Mouse (Mus musculus): ENCODE data around the gene Dbx2.

The Dbx2 gene

GRCm38 (mm10) chr15:95655860-95656259, at the start of gene Dbx2:
Gene Dbx2, minus strand, starts transcription at chr15:95655960.
- no peak for DNase-seq (ENCODE audit: low read depth)

DNA sequence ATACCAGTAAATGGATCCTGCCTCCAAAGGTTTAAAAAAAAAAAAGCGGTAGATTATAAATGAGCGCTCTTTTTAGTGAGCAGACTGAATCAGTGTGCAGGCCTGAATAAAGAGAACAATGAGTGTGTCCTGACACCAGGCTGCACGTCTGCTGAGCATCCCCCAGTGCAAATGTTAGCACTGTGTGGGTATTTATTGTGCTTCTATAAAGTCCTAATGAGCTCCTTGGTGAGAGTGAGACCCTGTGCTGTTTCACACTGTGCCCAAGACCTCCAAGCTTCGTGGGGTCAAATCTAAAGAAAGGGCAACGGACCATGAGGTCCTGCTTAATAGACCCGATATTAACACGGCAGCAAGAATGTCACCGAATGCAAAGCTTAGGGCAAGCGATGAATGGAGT, 46.4 kb upstream of the Dbx2 start:
- DNase-seq (ENCODE audit: low read depth), result no peak

GRCm38 (mm10) chr15:95701573-95701972, 45.8 kb upstream of the Dbx2 start:
- DNase-seq (ENCODE audit: low read depth), result no peak

- no peak for DNase-seq (ENCODE audit: low read depth)
These were observed 43.6 kb upstream of the Dbx2 start for GRCm38 (mm10) chr15:95699371-95699770.

- DNase-seq (ENCODE audit: low read depth), result no peak
These were observed 38.0 kb upstream of the Dbx2 start for GRCm38 (mm10) chr15:95693759-95694158.

- DNase-seq (ENCODE audit: low read depth), result no peak
These were observed 35.8 kb upstream of the Dbx2 start for GRCm38 (mm10) chr15:95691594-95691993.

DNA sequence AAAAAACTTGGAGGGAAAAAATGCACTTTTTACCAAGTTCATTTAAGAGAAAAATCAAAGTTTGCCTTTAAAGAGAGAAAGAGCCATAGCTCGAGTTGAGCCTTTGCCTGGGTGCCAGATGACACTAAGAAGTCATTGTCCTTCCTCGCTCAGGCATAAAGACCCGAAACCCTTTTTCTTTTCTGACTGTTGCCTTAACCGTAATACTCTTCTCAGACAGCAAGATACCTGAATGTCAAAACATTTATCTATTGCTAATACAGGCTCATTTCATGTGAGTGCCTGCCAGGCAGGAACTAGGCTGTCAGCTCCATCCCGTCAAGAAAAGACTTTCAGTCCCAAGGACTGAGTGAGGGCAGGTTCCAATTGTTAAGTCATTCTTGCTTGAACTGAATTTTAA, 35.4 kb upstream of the Dbx2 start:
- DNase-seq (ENCODE audit: low read depth), result no peak

DNA sequence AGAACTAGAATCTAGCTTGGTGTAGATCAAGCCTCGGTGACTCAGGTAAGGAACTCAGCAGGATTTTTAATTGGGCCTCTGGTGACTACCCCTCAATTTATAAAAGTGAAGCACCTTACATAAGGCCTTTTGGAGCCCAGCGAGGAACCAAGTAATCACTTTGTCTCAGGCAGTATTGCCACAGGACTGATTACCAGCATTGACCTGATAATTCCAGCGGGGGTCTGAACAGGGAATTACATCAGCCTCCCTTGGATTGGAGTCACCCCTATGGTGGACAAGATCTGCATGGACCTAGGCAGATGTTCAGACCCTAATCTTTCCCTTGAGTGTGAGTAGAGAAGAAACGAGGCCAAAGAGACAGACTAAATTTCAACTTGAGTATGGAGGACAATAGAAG, 26.9 kb upstream of the Dbx2 start:
- no peak for DNase-seq (ENCODE audit: low read depth)

GRCm38 (mm10) chr15:95675645-95676044, 19.9 kb upstream of the Dbx2 start:
- no peak for DNase-seq (ENCODE audit: low read depth)

DNA sequence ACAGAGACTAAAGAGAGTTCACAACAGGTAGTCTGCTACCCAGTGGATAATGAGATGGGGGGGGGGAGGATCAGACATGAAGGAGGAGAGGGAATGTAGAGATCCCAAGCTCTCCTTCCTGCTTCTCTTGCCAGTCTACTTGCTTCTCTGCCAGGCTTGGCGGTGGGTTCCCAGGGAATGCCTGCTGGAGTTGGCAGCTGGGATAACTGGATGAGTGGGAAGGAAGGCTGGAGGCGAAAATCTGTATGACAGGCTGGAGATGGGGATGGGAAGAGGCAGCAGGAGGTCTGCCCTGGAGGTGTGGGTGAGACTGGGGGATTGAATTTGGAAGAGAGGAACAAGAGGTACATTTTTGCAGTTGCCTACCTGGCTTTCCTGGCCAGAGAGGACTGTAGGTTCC, 19.4 kb upstream of the Dbx2 start:
- DNase-seq (ENCODE audit: low read depth), result no peak

GRCm38 (mm10) chr15:95667209-95667608, 11.4 kb upstream of the Dbx2 start:
- DNase-seq (ENCODE audit: low read depth), result no peak

GRCm38 (mm10) chr15:95665002-95665401, 9.2 kb upstream of the Dbx2 start:
- no peak for DNase-seq (ENCODE audit: low read depth)

GRCm38 (mm10) chr15:95661718-95662117, 6.0 kb upstream of the Dbx2 start:
- DNase-seq (ENCODE audit: low read depth), result no peak

- no peak for DNase-seq (ENCODE audit: low read depth)
These were observed 4.6 kb upstream of the Dbx2 start for GRCm38 (mm10) chr15:95660368-95660767.

GRCm38 (mm10) chr15:95654211-95654897, 1.4 kb downstream of the Dbx2 start:
- DNase-seq (ENCODE audit: low read depth), result no peak

DNA sequence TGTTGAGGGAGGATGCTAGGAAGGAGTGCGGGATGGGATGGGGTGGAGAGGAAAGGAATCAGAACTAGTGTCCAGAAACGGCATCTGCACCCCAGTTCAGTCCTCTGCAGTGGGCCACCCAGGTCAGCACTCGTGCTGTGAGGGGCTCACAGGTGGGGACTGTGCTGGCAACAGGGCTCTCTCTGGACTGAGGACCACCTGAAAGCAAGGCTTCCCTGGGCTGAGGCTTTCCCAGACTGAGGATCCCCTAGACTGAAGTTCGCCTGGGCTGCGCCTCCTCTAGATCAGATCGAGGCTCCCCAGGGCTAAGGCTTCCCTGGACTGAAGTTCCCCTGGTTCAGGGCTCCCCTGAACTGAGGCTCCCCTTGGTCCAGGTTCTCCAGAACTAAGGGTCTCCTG, 1.9 kb downstream of the Dbx2 start:
- no peak for DNase-seq (ENCODE audit: low read depth)

- no peak for DNase-seq (ENCODE audit: low read depth)
These were observed 2.7 kb downstream of the Dbx2 start for GRCm38 (mm10) chr15:95652898-95653707.

- no peak for DNase-seq (ENCODE audit: low read depth)
These were observed 3.9 kb downstream of the Dbx2 start for GRCm38 (mm10) chr15:95651824-95652223.

GRCm38 (mm10) chr15:95643505-95644029, 12.2 kb downstream of the Dbx2 start:
- DNase-seq (ENCODE audit: low read depth), result no peak

GRCm38 (mm10) chr15:95640347-95640746, 15.4 kb downstream of the Dbx2 start:
- no peak for DNase-seq (ENCODE audit: low read depth)

GRCm38 (mm10) chr15:95639829-95640134, 16.0 kb downstream of the Dbx2 start:
- DNase-seq (ENCODE audit: low read depth), result no peak

DNA sequence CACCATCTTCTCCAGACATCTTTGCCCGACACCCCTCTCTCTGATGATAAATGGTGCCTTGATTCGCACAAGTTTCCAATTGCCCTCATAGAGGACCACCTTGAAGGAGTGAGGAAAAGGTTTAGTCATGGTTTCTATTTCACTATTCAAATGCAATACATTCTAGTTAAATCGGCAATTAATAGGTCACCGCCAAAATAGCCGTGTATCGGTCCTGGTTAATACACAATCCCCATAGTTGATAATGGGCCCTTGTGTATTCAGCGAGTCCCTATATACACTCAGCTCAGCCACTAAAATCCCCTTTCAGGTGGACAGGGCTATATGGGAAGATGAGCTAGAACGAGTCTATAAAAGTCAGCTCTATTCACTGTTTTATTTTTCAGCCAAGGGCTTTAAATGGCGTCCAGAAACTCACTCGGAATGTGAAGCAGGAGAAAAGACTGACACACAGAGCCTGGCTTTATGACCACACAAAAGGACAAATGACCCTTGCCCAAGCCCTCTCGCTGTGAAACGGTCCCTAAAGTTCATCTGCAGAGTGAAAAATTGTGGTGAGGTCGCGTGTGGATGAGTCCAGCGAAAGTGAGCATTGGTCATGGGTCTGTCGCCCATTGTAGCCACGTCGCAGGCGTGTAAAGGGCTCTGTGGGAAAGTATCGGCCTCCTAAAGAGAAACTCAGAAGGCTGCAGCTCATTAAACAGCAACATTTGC, 16.5 kb downstream of the Dbx2 start:
- no peak for DNase-seq (ENCODE audit: low read depth)

- DNase-seq (ENCODE audit: low read depth), result no peak
These were observed 31.4 kb downstream of the Dbx2 start for GRCm38 (mm10) chr15:95624396-95624795.

Data from induced T-regulatory cell, adult 2 months (primary cell).